Mouse (Mus musculus): Measurements from ENCODE around the gene Reg3a. TPM values are rescaled to one million over a fixed set of nuclear protein-coding genes. Genes with fewer than 3 reads are reported as not detected.

Reg3a gene
- polyA plus RNA-seq (2014; fragmentation: Illumina TruSeq; extraction: RNeasy Lipid Tissue Mini Kit (QIAGEN cat#74804); ENCODE audit: low read depth, low replicate concordance), result not detected

GRCm38 (mm10) chr6:78380409-78380808, at the start of gene Reg3a:
Reg3a (plus strand) TSS chr6:78380709.

GRCm38 (mm10) chr6:78370357-78370756, 10.2 kb upstream of the Reg3a start, which contains the start of gene Reg3b:
Reg3b (plus strand) TSS chr6:78370657.

GRCm38 (mm10) chr6:78378765-78379164, 1.7 kb upstream of the Reg3a start, which contains the start of gene Reg3d:
Reg3d (minus strand) TSS chr6:78378865.

GRCm38 (mm10) chr6:78395323-78395722, 14.8 kb downstream of the Reg3a start, which contains the start of gene Reg2:
Reg2 (plus strand) TSS chr6:78395623.

DNA sequence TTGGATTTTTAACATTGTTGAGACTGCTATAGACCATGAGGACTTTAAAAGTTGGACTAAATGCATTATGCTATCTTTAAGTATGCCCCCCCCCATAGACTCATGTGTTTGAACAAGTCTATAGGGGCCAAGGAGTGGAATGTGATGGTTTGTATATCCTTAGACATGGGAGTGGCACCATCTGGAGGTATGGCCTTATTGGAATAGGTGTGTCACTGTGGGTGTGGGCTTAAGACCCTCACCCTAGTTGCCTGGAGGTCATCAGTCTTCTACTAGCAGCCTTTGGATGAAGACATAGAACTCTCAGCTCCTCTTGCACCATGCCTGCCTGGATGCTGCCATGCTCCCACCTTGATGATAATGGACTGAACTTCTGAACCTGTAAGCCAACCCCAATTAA, 41.9 kb downstream of the Reg3a start, which contains the start of gene Reg1:
Gene Reg1 (plus strand): TSS at position 301 of the 400 bp plus-strand sequence.

Other genes with a start within 250 kb of the Reg3a start
- not detected for gene Reg3b, start 10.1 kb upstream of the Reg3a start, polyA plus RNA-seq (2014; fragmentation: Illumina TruSeq; extraction: RNeasy Lipid Tissue Mini Kit (QIAGEN cat#74804); ENCODE audit: low read depth, low replicate concordance)
- gene Reg3d, start 1.8 kb upstream of the Reg3a start, polyA plus RNA-seq (2014; fragmentation: Illumina TruSeq; extraction: RNeasy Lipid Tissue Mini Kit (QIAGEN cat#74804); ENCODE audit: low read depth, low replicate concordance), result 0.48 TPM
- gene Reg2, start 14.9 kb downstream of the Reg3a start, polyA plus RNA-seq (2014; fragmentation: Illumina TruSeq; extraction: RNeasy Lipid Tissue Mini Kit (QIAGEN cat#74804); ENCODE audit: low read depth, low replicate concordance), result not detected
- 2.0 TPM for gene Reg1, start 42.0 kb downstream of the Reg3a start, polyA plus RNA-seq (2014; fragmentation: Illumina TruSeq; extraction: RNeasy Lipid Tissue Mini Kit (QIAGEN cat#74804); ENCODE audit: low read depth, low replicate concordance)
- 0.62 TPM for gene Reg3g, start 88.2 kb downstream of the Reg3a start, polyA plus RNA-seq (2014; fragmentation: Illumina TruSeq; extraction: RNeasy Lipid Tissue Mini Kit (QIAGEN cat#74804); ENCODE audit: low read depth, low replicate concordance)